Mouse (Mus musculus): ENCODE data around the gene Amot. TPM values are rescaled to one million over a fixed set of nuclear protein-coding genes. Genes with fewer than 3 reads are reported as not detected.

Amot gene
- polyA plus RNA-seq, 1 experiment from 2014 or later = 2.6 TPM

GRCm38 (mm10) chrX:145501666-145502355, 3.2 kb downstream of the Amot start:
- ATAC-seq (ENCODE audit: low FRiP score, low TSS enrichment) (no peak), DNase-seq (ENCODE audit: low spot score) (no peak)
- no peaks in the 10 kb centered on the region for H3K36me3 ChIP-seq (ENCODE audit: control insufficient read depth, insufficient read depth, low read length)
- H3K9me3 ChIP-seq (ENCODE audit: control insufficient read depth, low read length) = no peaks in the 10 kb centered on the region
- TF ChIP-seq EP300 (optimal IDR thresholded peaks at IDR 0.05) (no peak), CTCF (IDR thresholded peaks at IDR 0.05; ENCODE audit: low read depth) (no peak)
- no peak overlapping the region for H3K27ac ChIP-seq (replicated peaks)
- H3K9ac ChIP-seq (ENCODE audit: low read length) = no peak overlapping the region
- 66% methylated on average over 8 of the region's 8 CpGs for WGBS
- H3K4me2 ChIP-seq (replicated peaks; ENCODE audit: low read depth) = no peak overlapping the region
- no peaks in the 10 kb centered on the region for H3K27me3 ChIP-seq (ENCODE audit: control insufficient read depth, insufficient read depth, low read length)
- H3K4me1 ChIP-seq (replicated peaks; ENCODE audit: control insufficient read depth, insufficient read depth) = no peaks in the 10 kb centered on the region
- no peak overlapping the region for H3K4me3 ChIP-seq (ENCODE audit: low read depth, low read length)

- DNase-seq (ENCODE audit: low spot score) = no peak
- H3K4me2 ChIP-seq (replicated peaks; ENCODE audit: low read depth) = no peak overlapping the region
- TF ChIP-seq CTCF (IDR thresholded peaks at IDR 0.05; ENCODE audit: low read depth) (no peak), EP300 (optimal IDR thresholded peaks at IDR 0.05) (no peak)
- no peaks in the 10 kb centered on the region for H3K27me3 ChIP-seq (ENCODE audit: control insufficient read depth, insufficient read depth, low read length)
- no peaks in the 10 kb centered on the region for H3K36me3 ChIP-seq (ENCODE audit: control insufficient read depth, insufficient read depth, low read length)
- no peak overlapping the region for H3K27ac ChIP-seq (replicated peaks)
- WGBS = 33% methylated on average over 2 of the region's 2 CpGs
- H3K9ac ChIP-seq (ENCODE audit: low read length) = no peak overlapping the region
- H3K4me1 ChIP-seq (replicated peaks; ENCODE audit: control insufficient read depth, insufficient read depth) = no peaks in the 10 kb centered on the region
- ATAC-seq (ENCODE audit: low FRiP score, low TSS enrichment) = no peak
- H3K4me3 ChIP-seq (ENCODE audit: low read depth, low read length) = no peak overlapping the region
- no peaks in the 10 kb centered on the region for H3K9me3 ChIP-seq (ENCODE audit: control insufficient read depth, low read length)
These were observed 5.9 kb downstream of the Amot start for GRCm38 (mm10) chrX:145499101-145499500.

GRCm38 (mm10) chrX:145498691-145499090, 6.3 kb downstream of the Amot start:
- 70% methylated on average over 4 of the region's 4 CpGs for WGBS
- DNase-seq (ENCODE audit: low spot score) (no peak), ATAC-seq (ENCODE audit: low FRiP score, low TSS enrichment) (no peak)
- Histone ChIP-seq H3K4me1 (replicated peaks; ENCODE audit: control insufficient read depth, insufficient read depth) (no peaks in the 10 kb centered on the region), H3K27me3 (ENCODE audit: control insufficient read depth, insufficient read depth, low read length) (no peaks in the 10 kb centered on the region), H3K4me3 (ENCODE audit: low read depth, low read length) (no peak overlapping the region), H3K36me3 (ENCODE audit: control insufficient read depth, insufficient read depth, low read length) (no peaks in the 10 kb centered on the region), H3K4me2 (replicated peaks; ENCODE audit: low read depth) (no peak overlapping the region), H3K27ac (replicated peaks) (no peak overlapping the region), H3K9ac (ENCODE audit: low read length) (no peak overlapping the region), H3K9me3 (ENCODE audit: control insufficient read depth, low read length) (no peaks in the 10 kb centered on the region)
- TF ChIP-seq CTCF (IDR thresholded peaks at IDR 0.05; ENCODE audit: low read depth) (no peak), EP300 (optimal IDR thresholded peaks at IDR 0.05) (no peak)

- Histone ChIP-seq H3K4me3 (ENCODE audit: low read depth, low read length) (no peak overlapping the region), H3K4me1 (replicated peaks; ENCODE audit: control insufficient read depth, insufficient read depth) (no peaks in the 10 kb centered on the region), H3K9ac (ENCODE audit: low read length) (no peak overlapping the region), H3K4me2 (replicated peaks; ENCODE audit: low read depth) (no peak overlapping the region), H3K27ac (replicated peaks) (no peak overlapping the region), H3K9me3 (ENCODE audit: control insufficient read depth, low read length) (no peaks in the 10 kb centered on the region), H3K36me3 (ENCODE audit: control insufficient read depth, insufficient read depth, low read length) (no peaks in the 10 kb centered on the region), H3K27me3 (ENCODE audit: control insufficient read depth, insufficient read depth, low read length) (no peaks in the 10 kb centered on the region)
- DNase-seq (ENCODE audit: low spot score) (peak; percentile 75), ATAC-seq (ENCODE audit: low FRiP score, low TSS enrichment) (peak; percentile 89)
- TF ChIP-seq EP300 (optimal IDR thresholded peaks at IDR 0.05) (no peak), CTCF (IDR thresholded peaks at IDR 0.05; ENCODE audit: low read depth) (no peak)
- WGBS = 72% methylated on average over 6 of the region's 6 CpGs
These were observed 7.5 kb downstream of the Amot start for GRCm38 (mm10) chrX:145497486-145497885.

DNA sequence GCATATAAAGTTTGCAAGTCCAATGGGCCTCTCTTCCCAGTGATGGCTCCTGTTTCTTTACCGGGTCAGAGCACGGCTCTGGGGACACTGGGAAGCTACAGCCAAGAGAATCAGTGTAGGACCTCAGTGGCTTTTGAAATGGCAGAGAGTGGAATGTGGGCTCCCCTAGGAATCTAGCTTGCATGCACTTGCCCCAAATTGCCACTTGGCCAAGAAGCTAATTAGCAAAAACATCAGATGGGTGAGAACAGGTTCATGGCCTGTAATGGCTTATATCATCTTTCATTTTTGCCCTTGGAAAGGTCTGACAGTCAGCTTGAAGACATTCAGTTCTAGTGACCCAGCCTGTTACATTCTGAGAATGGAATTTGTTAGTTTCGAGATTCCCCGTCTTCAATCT, 9.6 kb downstream of the Amot start:
- Histone ChIP-seq H3K4me3 (ENCODE audit: low read depth, low read length) (no peak overlapping the region), H3K4me1 (replicated peaks; ENCODE audit: control insufficient read depth, insufficient read depth) (no peaks in the 10 kb centered on the region), H3K36me3 (ENCODE audit: control insufficient read depth, insufficient read depth, low read length) (no peaks in the 10 kb centered on the region), H3K9ac (ENCODE audit: low read length) (no peak overlapping the region), H3K9me3 (ENCODE audit: control insufficient read depth, low read length) (no peaks in the 10 kb centered on the region), H3K27ac (replicated peaks) (no peak overlapping the region), H3K27me3 (ENCODE audit: control insufficient read depth, insufficient read depth, low read length) (no peaks in the 10 kb centered on the region), H3K4me2 (replicated peaks; ENCODE audit: low read depth) (no peak overlapping the region)
- ATAC-seq (ENCODE audit: low FRiP score, low TSS enrichment) (no peak), DNase-seq (ENCODE audit: low spot score) (no peak)
- TF ChIP-seq EP300 (optimal IDR thresholded peaks at IDR 0.05) = no peak
- TF ChIP-seq CTCF (IDR thresholded peaks at IDR 0.05; ENCODE audit: low read depth) = no peak
- 89% methylated on average over 4 of the region's 4 CpGs for WGBS

GRCm38 (mm10) chrX:145490821-145491220, 14.2 kb downstream of the Amot start:
- Histone ChIP-seq H3K4me3 (ENCODE audit: low read depth, low read length) (no peak overlapping the region), H3K4me2 (replicated peaks; ENCODE audit: low read depth) (no peak overlapping the region), H3K36me3 (ENCODE audit: control insufficient read depth, insufficient read depth, low read length) (no peaks in the 10 kb centered on the region), H3K4me1 (replicated peaks; ENCODE audit: control insufficient read depth, insufficient read depth) (no peaks in the 10 kb centered on the region), H3K9ac (ENCODE audit: low read length) (no peak overlapping the region), H3K9me3 (ENCODE audit: control insufficient read depth, low read length) (no peaks in the 10 kb centered on the region), H3K27me3 (ENCODE audit: control insufficient read depth, insufficient read depth, low read length) (no peaks in the 10 kb centered on the region), H3K27ac (replicated peaks) (no peak overlapping the region)
- 57% methylated on average over 1 of the region's 1 CpGs for WGBS
- ATAC-seq (ENCODE audit: low FRiP score, low TSS enrichment) (no peak), DNase-seq (ENCODE audit: low spot score) (no peak)
- TF ChIP-seq EP300 (optimal IDR thresholded peaks at IDR 0.05) = no peak
- no peak for TF ChIP-seq CTCF (IDR thresholded peaks at IDR 0.05; ENCODE audit: low read depth)
